Mouse (Mus musculus) cortical plate, adult 2 months (tissue): Measurements from ENCODE around the gene Cspg5. TPM values are rescaled to one million over a fixed set of nuclear protein-coding genes. Genes with fewer than 3 reads are reported as not detected.
A peak's percentile ranks its signal among the peaks of the same experiment; 100 is the strongest.

Experiments used
- H3K27ac ChIP-seq: fragments of 200-500 bp; 2 replicates; pipeline ENCODE4 v1.5.1; 2012; ENCODE audit warnings: low read length, control low read depth, inconsistent platforms; ENCODE audit not compliant: insufficient read depth
- H3K4me1 ChIP-seq: fragments of 200-500 bp; 2 replicates; pipeline ENCODE4 v1.6.1; 2011; ENCODE audit warnings: low read length; ENCODE audit not compliant: control insufficient read depth, insufficient read depth
- H3K4me3 ChIP-seq: fragments of 200-500 bp; 2 replicates; pipeline ENCODE4 v1.5.1; 2011; ENCODE audit warnings: mild to moderate bottlenecking, low read length, control low read depth; ENCODE audit not compliant: insufficient read depth
- CTCF ChIP-seq: fragments of 200-500 bp; IDR thresholded peaks from 2 replicates; pipeline ENCODE4 v1.5.1; 2011; ENCODE audit warnings: mild to moderate bottlenecking, control low read depth, low read length; ENCODE audit not compliant: insufficient read depth; ENCODE audit errors: extremely low read depth
- POLR2A ChIP-seq: fragments of 200-500 bp; IDR thresholded peaks from 2 replicates; pipeline ENCODE4 v1.6.1; 2011; ENCODE audit warnings: mild to moderate bottlenecking, low read length, control low read depth; ENCODE audit not compliant: insufficient read depth; ENCODE audit errors: extremely low read depth
- polyA plus RNA-seq: library from polyadenylated mRNA; depleted of rRNA; stranded (reverse); fragments of >200 nt; gene quantifications from 2 replicates; pipeline ENCODE4 v1.2.3, GENCODE M21; 2012; rRNA removed

Cspg5 gene
- polyA plus RNA-seq, 1 experiment = 382 TPM

DNA sequence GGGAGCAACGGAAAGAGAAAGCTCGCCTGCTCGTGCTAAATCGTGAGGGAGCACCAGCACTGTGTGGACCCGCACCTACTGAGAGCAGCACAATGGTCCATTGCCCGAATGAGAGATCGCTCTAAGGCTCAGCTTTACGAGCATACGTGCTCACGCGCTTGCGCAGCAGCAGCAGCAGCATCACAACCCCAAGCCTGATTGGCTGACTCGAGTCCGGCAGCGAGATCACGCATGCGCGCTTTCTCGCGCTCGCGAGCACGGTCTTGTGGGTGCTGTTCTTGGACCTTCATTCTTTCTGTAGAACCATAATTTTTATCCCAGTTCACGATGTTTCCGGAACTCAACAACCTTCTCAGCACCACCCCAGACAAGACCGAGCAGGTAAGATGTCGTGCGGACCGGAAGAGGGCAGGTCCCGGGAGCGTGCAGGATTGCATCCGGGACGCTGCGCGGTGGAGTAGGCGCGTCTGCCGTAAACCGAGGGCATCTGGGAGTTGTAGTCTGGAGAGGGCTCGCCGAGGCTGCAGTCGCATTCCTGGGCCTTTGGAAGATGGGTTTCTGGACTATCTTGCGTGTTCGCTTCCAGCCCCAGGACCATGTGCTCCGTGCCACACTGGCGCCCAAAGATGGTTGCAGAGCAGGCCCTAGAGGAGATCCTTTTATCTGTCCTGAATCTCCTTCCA lies 61.5 kb downstream of the Cspg5 start, which contains the start of gene Elp6:
Gene Elp6, plus strand, starts transcription at position 205 of the 683 bp plus-strand sequence.
- Histone ChIP-seq H3K27ac (peak within 1 kb of the TSS; percentile 32), H3K4me1 (no peaks in the 10 kb centered on the region), H3K4me3 (peak within 1 kb of the TSS; percentile 41)
- peak; percentile 100 for TF ChIP-seq POLR2A
- TF ChIP-seq CTCF = no peak

DNA sequence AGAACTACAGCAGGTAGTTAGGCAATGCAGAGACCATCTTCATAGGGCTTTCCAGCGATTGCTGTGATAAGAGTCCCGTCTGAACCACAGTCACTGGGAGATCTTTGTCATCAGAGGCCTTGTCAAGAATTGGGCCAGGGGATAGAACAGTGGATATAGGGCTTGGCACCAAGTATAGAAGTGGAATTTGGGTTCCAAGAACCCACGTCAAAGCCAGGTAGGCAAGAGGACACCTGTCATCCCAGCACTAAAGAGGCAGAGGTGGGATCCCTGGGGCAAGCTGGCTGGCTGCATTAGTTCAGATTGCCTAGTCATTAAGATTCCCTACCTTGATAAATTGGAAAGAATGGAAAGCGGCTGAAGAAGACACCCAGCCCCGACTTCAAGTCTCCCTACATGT lies 62.8 kb downstream of the Cspg5 start:
- H3K27ac ChIP-seq = no peak overlapping the region
- no peak overlapping the region for H3K4me3 ChIP-seq
- H3K4me1 ChIP-seq = no peaks in the 10 kb centered on the region
- no peak for TF ChIP-seq POLR2A
- no peak for TF ChIP-seq CTCF

Other genes starting within 250 kb of the Cspg5 start
- gene Smarcc1, start 126.1 kb upstream of the Cspg5 start, polyA plus RNA-seq = 30.7 and 31.9 TPM in 2 replicates
- 144 and 166 TPM in 2 replicates for gene Dhx30, start 126.0 kb upstream of the Cspg5 start, polyA plus RNA-seq
- gene Elp6, start 61.4 kb downstream of the Cspg5 start, polyA plus RNA-seq = 18.4 and 20.0 TPM in 2 replicates
- 41.7 and 44.6 TPM in 2 replicates for gene Scap, start 89.5 kb downstream of the Cspg5 start, polyA plus RNA-seq
- 37.7 and 39.5 TPM in 2 replicates for gene Ptpn23, start 164.4 kb downstream of the Cspg5 start, polyA plus RNA-seq
- gene Ngp, start 176.0 kb downstream of the Cspg5 start, polyA plus RNA-seq = 0.21 and 0.35 TPM in 2 replicates
- gene Klhl18, start 232.9 kb downstream of the Cspg5 start, polyA plus RNA-seq = 27.3 and 28.8 TPM in 2 replicates
- 4.0 and 5.3 TPM in 2 replicates for gene Kif9, start 233.2 kb downstream of the Cspg5 start, polyA plus RNA-seq